Mouse (Mus musculus) stomach, embryonic 15.5 days (tissue): Measurements from ENCODE around the gene Clk4. TPM values are rescaled to one million over a fixed set of nuclear protein-coding genes. Genes with fewer than 3 reads are reported as not detected.

Experiments used
- ATAC-seq: fragments of 200-750 bp; cut with Nextera tagmentation; 2 replicates; pipeline ENCODE4 v1.8.0; 2017; ENCODE audit warnings: low read depth, moderate number of reproducible peaks, moderate TSS enrichment; ENCODE audit not compliant: insufficient read depth, low FRiP score
- H3K27ac ChIP-seq: fragments of 300-500 bp; sonication (generic); 2 replicates; pipeline ENCODE4 v1.5.1; 2015; ENCODE audit warnings: mild to moderate bottlenecking, inconsistent platforms
- H3K27me3 ChIP-seq: fragments of 300-500 bp; sonication (generic); replicated peaks from 2 replicates; pipeline ENCODE4 v1.6.1; 2015; ENCODE audit warnings: inconsistent platforms
- H3K36me3 ChIP-seq: fragments of 300-500 bp; sonication (generic); 2 replicates; pipeline ENCODE4 v1.6.1; 2015; ENCODE audit warnings: inconsistent platforms
- H3K4me1 ChIP-seq: fragments of 300-500 bp; sonication (generic); 2 replicates; pipeline ENCODE4 v1.6.1; 2015; ENCODE audit warnings: inconsistent platforms
- H3K4me2 ChIP-seq: fragments of 300-500 bp; sonication (generic); 2 replicates; pipeline ENCODE4 v1.6.1; 2015; ENCODE audit warnings: mild to moderate bottlenecking, inconsistent platforms
- H3K4me3 ChIP-seq: fragments of 300-500 bp; sonication (generic); replicated peaks from 2 replicates; pipeline ENCODE4 v1.5.1; 2015; ENCODE audit warnings: inconsistent platforms
- H3K9ac ChIP-seq: fragments of 300-500 bp; sonication (generic); 2 replicates; pipeline ENCODE4 v1.6.1; 2015; ENCODE audit warnings: inconsistent platforms
- H3K9me3 ChIP-seq: fragments of 300-500 bp; sonication (generic); 2 replicates; pipeline ENCODE4 v1.6.1; 2016; ENCODE audit warnings: inconsistent platforms
- WGBS: fragments of 180-500 bp; shearing (Covaris S2); methylation state at CpG from one replicate; pipeline ENCODE4 v1.1.7; 2015; 5-methylcytosine and 5-hydroxymethylcytosine counted together
- polyA plus RNA-seq: library from polyadenylated mRNA; unstranded; fragments of >200 nt; fragmentation: Nextera tagmentation; extraction: Ambion mirVana; gene quantifications from 2 replicates; pipeline ENCODE4 v1.2.1, GENCODE M21; 2015

Gene Clk4
- polyA plus RNA-seq, 1 experiment from 2014 or later = 107 TPM

GRCm38 (mm10) chr11:51315991-51316810, 54.7 kb downstream of the Clk4 start:
- no peak overlapping the region for H3K9ac ChIP-seq
- no peak for ATAC-seq
- no peak overlapping the region for H3K27ac ChIP-seq
- H3K36me3 ChIP-seq = no peaks in the 10 kb centered on the region
- no peaks in the 10 kb centered on the region for H3K9me3 ChIP-seq
- no peaks in the 10 kb centered on the region for H3K4me1 ChIP-seq
- no peaks in the 10 kb centered on the region for H3K27me3 ChIP-seq
- no peak overlapping the region for H3K4me2 ChIP-seq
- H3K4me3 ChIP-seq = no peak overlapping the region
- WGBS = 75% methylated on average over 7 of the region's 7 CpGs

- Histone ChIP-seq H3K4me2 (no peak overlapping the region), H3K9ac (no peak overlapping the region), H3K4me3 (no peak overlapping the region), H3K9me3 (no peaks in the 10 kb centered on the region), H3K27ac (no peak overlapping the region), H3K4me1 (no peaks in the 10 kb centered on the region), H3K27me3 (no peaks in the 10 kb centered on the region), H3K36me3 (no peaks in the 10 kb centered on the region)
- no peak for ATAC-seq
Observed at GRCm38 (mm10) chr11:51320609-51321008, 59.1 kb downstream of the Clk4 start.

- H3K36me3 ChIP-seq = no peaks in the 10 kb centered on the region
- no peak overlapping the region for H3K27ac ChIP-seq
- 0 out of 2 replicates have a peak, but pooled peaks cover 2% of the 10 kb centered on the region for H3K4me1 ChIP-seq
- H3K4me2 ChIP-seq = no peak overlapping the region
- WGBS = 67% methylated on average over 6 of the region's 6 CpGs
- H3K27me3 ChIP-seq = no peaks in the 10 kb centered on the region
- H3K9ac ChIP-seq = no peak overlapping the region
- no peaks in the 10 kb centered on the region for H3K9me3 ChIP-seq
- ATAC-seq = no peak
- no peak overlapping the region for H3K4me3 ChIP-seq
Observed at GRCm38 (mm10) chr11:51326908-51327307, 65.4 kb downstream of the Clk4 start.

GRCm38 (mm10) chr11:51328387-51328942, 66.9 kb downstream of the Clk4 start:
- H3K4me1 ChIP-seq = 0 out of 2 replicates have a peak, but pooled peaks cover 2% of the 10 kb centered on the region
- no peak overlapping the region for H3K9ac ChIP-seq
- no peak overlapping the region for H3K4me3 ChIP-seq
- 79% methylated on average over 12 of the region's 12 CpGs for WGBS
- no peaks in the 10 kb centered on the region for H3K9me3 ChIP-seq
- no peak overlapping the region for H3K27ac ChIP-seq
- no peaks in the 10 kb centered on the region for H3K36me3 ChIP-seq
- ATAC-seq = no peak
- H3K27me3 ChIP-seq = no peaks in the 10 kb centered on the region
- no peak overlapping the region for H3K4me2 ChIP-seq

- Histone ChIP-seq H3K4me3 (no peak overlapping the region), H3K4me2 (no peak overlapping the region), H3K27me3 (no peaks in the 10 kb centered on the region), H3K9me3 (no peaks in the 10 kb centered on the region), H3K27ac (no peak overlapping the region), H3K4me1 (0 out of 2 replicates have a peak, but pooled peaks cover 2% of the 10 kb centered on the region), H3K9ac (no peak overlapping the region), H3K36me3 (no peaks in the 10 kb centered on the region)
- ATAC-seq = no peak
- 64% methylated on average over 11 of the region's 11 CpGs for WGBS
Observed at GRCm38 (mm10) chr11:51329837-51330714, 68.5 kb downstream of the Clk4 start.

Other genes starting within 250 kb of the Clk4 start
- gene Olfr54, start 247.5 kb upstream of the Clk4 start, polyA plus RNA-seq = not detected in 2 replicates
- gene Olfr1375, start 213.6 kb upstream of the Clk4 start, polyA plus RNA-seq = not detected in 2 replicates
- 6.3 and 9.4 TPM in 2 replicates for gene Zfp354a, start 202.5 kb upstream of the Clk4 start, polyA plus RNA-seq
- gene Gm12569, start 41.3 kb upstream of the Clk4 start, polyA plus RNA-seq = not detected in 2 replicates
- gene BC049762, start 1.3 kb downstream of the Clk4 start, polyA plus RNA-seq = 0.28 and 0.72 TPM in 2 replicates
- gene Col23a1, start 28.2 kb downstream of the Clk4 start, polyA plus RNA-seq = 18.6 and 21.2 TPM in 2 replicates